ENCODE assay signal across 11 mouse cellular contexts in the genomic region with DNA sequence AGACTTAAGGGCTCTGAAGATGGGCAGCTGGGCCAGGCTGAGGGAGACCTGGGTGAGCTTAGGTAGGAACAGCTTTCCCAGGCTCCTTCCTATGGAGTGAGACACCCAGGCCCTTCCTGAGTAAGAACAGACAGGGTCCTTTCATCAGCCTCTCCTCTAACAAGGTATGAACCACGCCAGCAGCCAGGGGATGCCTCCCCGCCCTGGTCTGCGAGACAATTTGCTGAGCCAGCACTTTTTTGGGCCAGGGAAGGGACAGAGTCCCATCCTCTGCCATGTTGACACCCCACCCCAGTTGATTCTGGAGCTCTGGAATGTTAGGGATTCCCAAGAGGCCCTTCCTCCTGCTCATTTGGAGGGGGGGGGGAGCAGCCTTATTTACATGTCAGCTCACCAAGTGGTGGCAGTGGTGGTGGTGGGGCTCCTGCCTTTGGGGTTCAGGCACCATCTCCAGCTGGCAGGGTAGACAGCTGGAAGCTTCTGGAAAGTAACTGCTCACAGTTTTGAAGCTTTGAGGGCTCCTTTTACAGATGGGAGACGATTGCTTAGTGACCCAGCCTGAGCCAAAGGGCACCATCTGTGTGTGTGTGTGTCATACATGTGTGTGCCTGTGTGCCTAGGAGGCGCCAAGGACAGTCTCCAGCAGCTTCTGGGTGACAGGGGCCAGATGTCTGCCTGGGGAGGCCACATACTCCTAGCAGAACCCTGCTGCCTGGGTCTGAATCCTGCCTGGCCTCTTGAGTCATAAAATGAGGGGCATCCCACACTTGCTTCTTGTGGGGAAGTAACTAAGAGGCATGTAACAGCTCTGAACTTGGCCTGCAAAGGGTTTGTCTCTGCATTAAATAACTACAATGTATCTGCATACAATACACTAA. TPM values are rescaled to one million over a fixed set of nuclear protein-coding genes. Genes with fewer than 3 reads are reported as not detected.
DNase-seq lines count a peak whose midpoint lies in the region; ATAC-seq and TF ChIP-seq lines count a peak whose summit lies in the region.
"Had no signal": no experiment of that assay in that cellular context is flagged by ENCODE, and none has a peak within 500 bp of the region (broad histone marks: within the 10 kb centered on the region; RNA-seq: fewer than 3 reads in every experiment).

No protein-coding gene starts in this region.

- H3K4me1 ChIP-seq in forebrain, embryonic 12.5 days = peaks cover 81% of the 10 kb centered on the region
- peaks cover 51% of the 10 kb centered on the region for H3K4me1 ChIP-seq in forebrain, embryonic 15.5 days
- H3K4me1 ChIP-seq in lung, postnatal 0 days (ENCODE audit: insufficient read depth, low read depth, low read length) = peaks cover 10% of the 10 kb centered on the region
- H3K4me1 ChIP-seq in lung, adult 2 months (ENCODE audit: control insufficient read depth, insufficient read depth, low read length) = peaks cover 11% of the 10 kb centered on the region
- peaks cover 70% of the 10 kb centered on the region for H3K4me1 ChIP-seq in limb, embryonic 14.5 days (ENCODE audit: control insufficient read depth, insufficient read depth, low read length)
- H3K4me1 ChIP-seq in stomach, embryonic 16.5 days (ENCODE audit: control insufficient read depth, insufficient read depth, low read length) = peaks cover 54% of the 10 kb centered on the region

- DNase-seq in lung, postnatal 0 days (ENCODE audit: low spot score) = peak; percentile 77
- DNase-seq in lung, adult 2 months = no peak
- no peak for DNase-seq in limb, embryonic 14.5 days (ENCODE audit: low spot score)
- DNase-seq in cerebellum, adult 11 months = no peak
- DNase-seq in adipocyte (ENCODE audit: low spot score) = no peak
- DNase-seq: gastrocnemius, postnatal 25 days; kidney, postnatal 36 days had no signal

- no peaks in the 10 kb centered on the region for H3K36me3 ChIP-seq in forebrain, embryonic 12.5 days (replicated peaks)
- H3K36me3 ChIP-seq in forebrain, embryonic 15.5 days = no peaks in the 10 kb centered on the region
- no peaks in the 10 kb centered on the region for H3K36me3 ChIP-seq in lung, postnatal 0 days (ENCODE audit: insufficient read depth, low read length)
- H3K36me3 ChIP-seq in limb, embryonic 14.5 days (ENCODE audit: control insufficient read depth, insufficient read depth, low read length) = no peaks in the 10 kb centered on the region
- H3K36me3 ChIP-seq in stomach, embryonic 16.5 days (ENCODE audit: control insufficient read depth, insufficient read depth, low read length) = no peaks in the 10 kb centered on the region

- H3K9ac ChIP-seq in forebrain, embryonic 12.5 days = no peak overlapping the region; the same call in 1 of the 2 replicates
- no peak overlapping the region for H3K9ac ChIP-seq in forebrain, embryonic 15.5 days (replicated peaks)
- H3K9ac ChIP-seq in lung, postnatal 0 days (replicated peaks; ENCODE audit: low read depth) = no peak overlapping the region
- 0 out of 2 replicates have a peak overlapping the region, but pooled peaks have one; percentile 16 for H3K9ac ChIP-seq in limb, embryonic 14.5 days (ENCODE audit: low read depth, low read length, severe bottlenecking)
- H3K9ac ChIP-seq in stomach, embryonic 16.5 days (ENCODE audit: low read length) = peak overlapping the region; percentile 4; the same call in 1 of the 2 replicates

- no peak overlapping the region for H3K4me3 ChIP-seq in forebrain, embryonic 12.5 days (replicated peaks)
- no peak overlapping the region for H3K4me3 ChIP-seq in forebrain, embryonic 15.5 days
- no peak overlapping the region for H3K4me3 ChIP-seq in lung, postnatal 0 days (ENCODE audit: low read depth, low read length)
- H3K4me3 ChIP-seq in lung, adult 2 months (replicated peaks; ENCODE audit: extremely low read depth, low read depth, low read length) = no peak overlapping the region
- no peak overlapping the region for H3K4me3 ChIP-seq in limb, embryonic 14.5 days (replicated peaks; ENCODE audit: low read length)
- H3K4me3 ChIP-seq in stomach, embryonic 16.5 days (replicated peaks; ENCODE audit: low read length) = peak overlapping the region; percentile 63; the same call in 1 of the 2 replicates

- no peak; the same call in 1 of the 2 replicates for TF ChIP-seq CTCF in lung, postnatal 0 days (IDR thresholded peaks at IDR 0.05)
- no peak for TF ChIP-seq CTCF in lung, adult 2 months (IDR thresholded peaks at IDR 0.05; ENCODE audit: insufficient read depth, low read length)

- TF ChIP-seq EP300 in lung, postnatal 0 days (IDR thresholded peaks at IDR 0.05) = no peak; the same call in 1 of the 2 replicates

- peak overlapping the region; percentile 96 for H3K4me2 ChIP-seq in forebrain, embryonic 12.5 days
- no peak overlapping the region; the same call in 1 of the 2 replicates for H3K4me2 ChIP-seq in forebrain, embryonic 15.5 days (replicated peaks)
- no peak overlapping the region for H3K4me2 ChIP-seq in lung, postnatal 0 days (replicated peaks; ENCODE audit: low read depth, low read length)
- peak overlapping the region; percentile 98 for H3K4me2 ChIP-seq in limb, embryonic 14.5 days (replicated peaks; ENCODE audit: low read depth, low read length, severe bottlenecking)
- peak overlapping the region; percentile 92 for H3K4me2 ChIP-seq in stomach, embryonic 16.5 days (ENCODE audit: low read depth, low read length)

- no peak for TF ChIP-seq POLR2A in lung, adult 2 months (IDR thresholded peaks at IDR 0.05; ENCODE audit: borderline replicate concordance, extremely low read depth, low read depth, low read length)
- no peak for TF ChIP-seq POLR2A in limb, embryonic 14.5 days (IDR thresholded peaks at IDR 0.05; ENCODE audit: borderline replicate concordance, extremely low read depth, insufficient read depth, insufficient read length)

- H3K9me3 ChIP-seq in forebrain, embryonic 12.5 days = no peaks in the 10 kb centered on the region
- H3K9me3 ChIP-seq in forebrain, embryonic 15.5 days = no peaks in the 10 kb centered on the region
- H3K9me3 ChIP-seq in lung, postnatal 0 days (ENCODE audit: low read length) = no peaks in the 10 kb centered on the region
- no peaks in the 10 kb centered on the region for H3K9me3 ChIP-seq in limb, embryonic 14.5 days (ENCODE audit: control insufficient read depth, low read length)
- H3K9me3 ChIP-seq in stomach, embryonic 16.5 days (replicated peaks; ENCODE audit: control insufficient read depth, low read length) = no peaks in the 10 kb centered on the region

- ATAC-seq in forebrain, embryonic 12.5 days (ENCODE audit: low FRiP score) = no peak
- no peak for ATAC-seq in forebrain, embryonic 15.5 days (replicated peaks)
- ATAC-seq in lung, postnatal 0 days = peak; percentile 57
- no peak for ATAC-seq in limb, embryonic 14.5 days (ENCODE audit: low FRiP score, low read depth)
- ATAC-seq in stomach, embryonic 16.5 days (ENCODE audit: insufficient read depth, low FRiP score) = no peak

- H3K27me3 ChIP-seq in forebrain, embryonic 12.5 days = peaks cover 33% of the 10 kb centered on the region
- peaks cover 6% of the 10 kb centered on the region; the same call in 1 of the 2 replicates for H3K27me3 ChIP-seq in forebrain, embryonic 15.5 days
- H3K27me3 ChIP-seq in lung, postnatal 0 days (replicated peaks; ENCODE audit: insufficient read depth, low read length) = peaks cover 10% of the 10 kb centered on the region; the same call in 1 of the 2 replicates
- no peaks in the 10 kb centered on the region for H3K27me3 ChIP-seq in limb, embryonic 14.5 days (ENCODE audit: control insufficient read depth, insufficient read depth, low read length)
- H3K27me3 ChIP-seq in stomach, embryonic 16.5 days (ENCODE audit: control insufficient read depth, insufficient read depth, low read length) = no peaks in the 10 kb centered on the region

- 53% methylated on average over 5 of the region's 5 CpGs for WGBS in forebrain, embryonic 12.5 days
- 55% methylated on average over 5 of the region's 5 CpGs for WGBS in forebrain, embryonic 15.5 days
- WGBS in lung, postnatal 0 days = 42% methylated on average over 5 of the region's 5 CpGs
- WGBS in lung, adult 2 months = 64% methylated on average over 5 of the region's 5 CpGs
- 43% methylated on average over 5 of the region's 5 CpGs for WGBS in limb, embryonic 14.5 days
- WGBS in stomach, embryonic 16.5 days = 44% methylated on average over 5 of the region's 5 CpGs

- H3K27ac ChIP-seq in forebrain, embryonic 12.5 days = peak overlapping the region; percentile 77
- H3K27ac ChIP-seq in forebrain, embryonic 15.5 days (replicated peaks) = no peak overlapping the region
- peak overlapping the region; percentile 38; the same call in 1 of the 2 replicates for H3K27ac ChIP-seq in lung, postnatal 0 days (ENCODE audit: low read length)
- H3K27ac ChIP-seq in limb, embryonic 14.5 days (replicated peaks; ENCODE audit: low read depth, low read length) = no peak overlapping the region
- peak overlapping the region; percentile 82 for H3K27ac ChIP-seq in stomach, embryonic 16.5 days (ENCODE audit: low read length)

RNA-seq across cellular contexts. Expression of a gene that starts 1.3 kb away (rescaled TPM):
- 20.4 and 27.0 TPM in 2 replicates for polyA plus RNA-seq in forebrain, embryonic 12.5 days (2016; fragmentation: Nextera tagmentation; extraction: Ambion mirVana)
- polyA plus RNA-seq in forebrain, embryonic 15.5 days (2015; fragmentation: Nextera tagmentation; extraction: Ambion mirVana) = 31.3 and 32.7 TPM in 2 replicates
- 9.5 and 9.9 TPM in 2 replicates for polyA plus RNA-seq in lung, postnatal 0 days (2015; fragmentation: Nextera tagmentation; extraction: Ambion mirVana)
- 35.6 and 39.6 TPM in 2 replicates for polyA plus RNA-seq in lung, adult 2 months (2012; rRNA removed)
- polyA plus RNA-seq in limb, embryonic 14.5 days (2012; rRNA removed) = 32.6 and 43.9 TPM in 2 replicates
- 10.2 and 10.3 TPM in 2 replicates for polyA plus RNA-seq in limb, embryonic 14.5 days (2014; fragmentation: Nextera tagmentation; extraction: Ambion mirVana)
- polyA plus RNA-seq in stomach, embryonic 16.5 days (2015; fragmentation: Nextera tagmentation; extraction: Ambion mirVana) = 6.0 and 6.9 TPM in 2 replicates

RNA-seq across cellular contexts. Expression of a gene that starts 49.7 kb away (rescaled TPM):
- 2.5 and 3.2 TPM in 2 replicates for polyA plus RNA-seq in forebrain, embryonic 12.5 days (2016; fragmentation: Nextera tagmentation; extraction: Ambion mirVana)
- polyA plus RNA-seq in forebrain, embryonic 15.5 days (2015; fragmentation: Nextera tagmentation; extraction: Ambion mirVana) = 0.88 and 1.2 TPM in 2 replicates
- 3.9 and 6.5 TPM in 2 replicates for polyA plus RNA-seq in lung, postnatal 0 days (2015; fragmentation: Nextera tagmentation; extraction: Ambion mirVana)
- 9.0 and 10.2 TPM in 2 replicates for polyA plus RNA-seq in lung, adult 2 months (2012; rRNA removed)
- not detected in 2 replicates for polyA plus RNA-seq in limb, embryonic 14.5 days (2012; rRNA removed)
- not detected in 2 replicates for polyA plus RNA-seq in limb, embryonic 14.5 days (2014; fragmentation: Nextera tagmentation; extraction: Ambion mirVana)
- polyA plus RNA-seq in stomach, embryonic 16.5 days (2015; fragmentation: Nextera tagmentation; extraction: Ambion mirVana) = 0.57 and 0.72 TPM in 2 replicates
- polyA plus RNA-seq: small intestine, adult 2 months had no signal

Comparison
In these comparisons a context has a peak if more than half of its experiments do, and no peak if none do; other contexts are left out.
1. H3K27ac ChIP-seq: peak in forebrain, embryonic 12.5 days (single experiment), lung, postnatal 0 days (single experiment) and stomach, embryonic 16.5 days (single experiment); none in forebrain, embryonic 15.5 days (single experiment) and limb, embryonic 14.5 days (single experiment).
2. H3K4me2 ChIP-seq: peak in forebrain, embryonic 12.5 days (single experiment), limb, embryonic 14.5 days (single experiment) and stomach, embryonic 16.5 days (single experiment); none in forebrain, embryonic 15.5 days (single experiment) and lung, postnatal 0 days (single experiment).
3. H3K9ac ChIP-seq: peak in limb, embryonic 14.5 days (single experiment) and stomach, embryonic 16.5 days (single experiment); none in forebrain, embryonic 12.5 days (single experiment), forebrain, embryonic 15.5 days (single experiment) and lung, postnatal 0 days (single experiment).